Mouse (Mus musculus) CD4-positive helper T cell, adult 2 months (primary cell): Measurements from ENCODE around the gene Clca3a1.

Source experiments
- DNase-seq: peaks from one replicate; pipeline ENCODE4 v3.0.0-alpha.2; 2012; ENCODE audit warnings: low read depth, missing footprints, low spot score

Clca3a1 gene

DNA sequence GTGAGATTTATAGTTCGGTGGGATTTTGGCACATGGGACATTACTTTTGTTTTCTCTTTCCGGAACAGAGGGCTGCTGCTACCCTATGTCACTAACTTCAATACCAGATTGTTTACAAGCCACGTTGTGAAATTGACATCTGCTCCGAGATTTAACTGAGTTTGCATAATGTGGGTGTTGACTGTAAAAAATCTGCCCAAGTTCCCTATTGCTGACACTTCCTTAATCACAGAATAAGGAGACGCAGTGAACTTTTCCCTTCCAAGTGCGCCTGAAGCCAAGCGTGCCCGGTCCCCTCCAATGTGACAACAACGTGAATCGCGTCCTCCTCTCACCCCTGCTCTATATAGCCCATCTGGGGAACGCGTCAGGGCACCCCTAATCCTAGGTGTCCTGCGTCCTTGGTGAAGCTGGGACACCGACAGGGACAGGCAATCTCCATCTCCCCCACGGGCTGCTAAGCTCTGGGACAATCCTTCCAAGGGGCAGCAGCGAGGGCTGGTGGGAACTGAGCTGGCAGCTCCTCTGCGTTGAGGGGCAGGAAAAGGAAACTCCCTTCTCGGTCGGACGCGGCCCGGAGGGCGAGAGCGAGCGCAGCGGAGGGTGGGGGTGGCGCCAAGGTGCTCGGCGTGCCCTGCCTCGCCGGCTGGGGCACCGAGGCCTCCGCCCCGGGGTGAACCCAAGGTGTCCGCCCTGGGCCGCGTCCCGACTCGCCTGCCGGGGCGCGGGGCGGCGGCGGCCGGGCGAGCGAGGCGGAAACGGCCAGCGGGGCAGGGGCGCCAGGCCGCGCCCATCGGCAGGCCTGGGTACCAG is 41.5 kb downstream of the Clca3a1 start:
- peak; percentile 79 for DNase-seq

DNA sequence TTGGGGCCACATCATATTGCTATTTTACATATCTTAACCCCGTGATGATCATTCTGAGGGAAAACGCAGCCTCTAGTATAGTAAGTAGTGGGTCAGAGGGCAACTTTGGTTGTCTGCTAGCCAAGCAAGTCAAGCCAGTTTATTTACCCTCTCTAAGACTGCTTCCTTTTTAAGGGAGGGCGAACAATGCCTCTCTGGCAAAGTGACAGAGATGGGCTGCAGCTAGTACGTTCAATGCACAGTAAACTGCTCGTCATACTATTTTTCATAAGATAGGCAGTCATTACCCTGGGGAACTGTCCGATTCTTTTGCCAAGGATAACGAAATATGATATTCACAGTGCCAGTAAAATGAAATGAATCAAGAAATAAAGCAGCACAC is 42.1 kb downstream of the Clca3a1 start:
- DNase-seq: no peak

DNA sequence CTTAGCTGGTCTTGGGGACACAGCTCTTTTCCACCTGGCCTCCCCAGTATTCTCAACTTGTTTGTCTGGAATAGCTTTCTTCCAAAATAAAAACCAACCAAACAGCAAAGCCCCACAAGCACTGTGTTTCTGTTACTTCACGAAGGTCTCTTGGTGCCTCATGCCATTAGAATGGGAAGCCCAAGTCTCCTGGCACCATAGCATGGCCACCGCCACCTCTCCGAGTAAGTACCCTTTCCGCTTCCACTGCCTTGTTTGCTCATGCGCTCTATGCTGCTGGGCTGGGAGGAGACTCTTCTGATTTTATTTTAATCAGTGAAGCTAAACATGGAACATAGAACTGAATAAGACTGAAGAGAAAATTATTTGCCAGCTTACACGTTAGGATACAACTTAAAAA is 42.9 kb downstream of the Clca3a1 start:
- DNase-seq: no peak

DNA sequence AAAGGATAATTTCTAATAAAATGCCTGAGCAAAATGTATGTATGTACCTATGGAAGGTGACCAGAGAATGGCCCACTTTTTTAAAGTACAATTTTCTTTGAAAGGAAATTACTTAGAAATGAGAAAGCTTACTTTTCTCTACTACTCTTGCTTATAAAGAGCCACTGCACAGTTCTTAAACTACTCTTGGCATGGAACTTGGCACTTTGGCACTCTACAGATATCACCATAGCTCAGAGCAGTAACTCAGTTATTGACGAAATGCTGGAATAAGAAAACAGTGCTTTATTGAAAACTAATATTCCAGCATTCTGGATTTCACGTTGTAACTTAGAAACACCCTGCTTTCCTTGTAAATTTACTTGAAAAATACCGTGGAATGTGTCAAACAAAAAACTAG is 43.7 kb downstream of the Clca3a1 start:
- DNase-seq: no peak

DNA sequence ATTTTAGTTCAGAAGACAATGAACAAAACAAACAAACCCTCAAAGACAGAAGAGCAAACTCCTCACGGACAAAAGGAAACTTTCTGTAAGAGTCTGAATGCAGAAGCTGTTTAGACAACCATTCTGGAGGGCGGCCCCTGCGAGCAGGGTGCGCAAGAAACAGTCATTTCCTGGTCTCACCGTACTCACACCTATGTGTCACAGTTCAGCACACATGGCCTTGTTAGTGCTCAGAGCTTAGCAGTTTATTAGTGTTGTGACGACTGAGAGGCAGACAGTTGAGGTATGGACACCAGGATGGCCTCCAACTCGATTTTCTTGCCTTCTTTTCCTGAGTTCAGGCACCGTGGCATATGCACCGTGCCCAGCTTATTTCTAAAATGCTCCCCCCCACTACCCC is 44.9 kb downstream of the Clca3a1 start:
- DNase-seq: no peak

DNA sequence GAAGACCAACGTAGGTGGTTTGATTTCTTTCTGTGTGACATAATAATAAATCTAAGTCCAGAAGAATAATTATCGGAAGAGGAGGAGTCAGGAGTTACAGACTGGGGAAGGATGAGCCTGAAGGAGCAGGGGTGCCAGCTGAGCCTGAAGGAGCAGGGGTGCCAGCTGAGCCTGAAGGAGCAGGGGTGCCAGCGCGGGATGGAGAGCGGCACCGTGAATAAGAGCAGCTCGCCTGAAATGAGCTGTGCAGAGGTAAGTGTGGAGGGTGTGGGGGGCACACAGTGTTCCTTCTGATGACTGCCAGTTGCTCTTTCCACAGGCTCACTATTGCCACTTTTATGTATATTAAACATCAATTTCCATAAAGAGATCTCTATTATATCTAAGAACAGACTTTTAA is 45.7 kb downstream of the Clca3a1 start:
- no peak for DNase-seq

DNA sequence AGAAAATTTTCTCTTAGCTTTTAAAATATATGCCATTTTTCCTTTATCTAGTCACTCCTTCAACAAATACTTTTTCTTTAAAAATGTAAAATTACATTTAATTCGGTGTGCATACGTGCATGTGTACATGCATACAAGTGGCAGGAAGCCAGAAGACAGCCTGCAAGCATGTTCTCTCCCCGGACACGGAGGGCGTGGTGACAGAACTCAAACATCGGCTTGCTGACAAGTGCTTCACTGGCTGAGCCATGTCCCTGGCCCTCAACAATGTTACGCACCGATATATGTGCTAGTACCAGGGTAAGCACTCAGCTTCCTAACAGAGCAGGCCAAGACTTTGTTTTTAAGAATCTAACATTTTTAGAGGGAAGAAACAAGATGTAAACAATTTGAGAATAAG is 46.2 kb downstream of the Clca3a1 start:
- no peak for DNase-seq

DNA sequence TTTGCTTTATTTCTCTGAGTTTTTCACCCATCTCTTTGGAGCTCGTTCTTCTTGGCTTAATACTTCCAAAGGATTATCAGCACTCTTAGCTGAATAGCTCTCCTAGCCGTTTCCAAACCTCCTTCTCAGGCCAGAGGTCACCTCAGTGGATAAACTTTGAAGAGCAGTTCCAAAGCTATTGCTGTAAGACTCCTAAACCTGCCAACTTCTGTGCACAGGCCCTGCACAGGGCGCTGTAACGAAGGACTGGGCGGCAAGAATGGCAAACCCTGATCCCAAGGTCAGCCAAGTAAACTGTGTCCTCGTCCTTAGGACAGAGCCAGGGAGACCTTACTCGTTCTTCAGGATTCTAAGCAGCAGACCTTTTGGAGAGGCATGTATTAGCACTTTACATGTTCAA is 46.7 kb downstream of the Clca3a1 start:
- no peak for DNase-seq

DNA sequence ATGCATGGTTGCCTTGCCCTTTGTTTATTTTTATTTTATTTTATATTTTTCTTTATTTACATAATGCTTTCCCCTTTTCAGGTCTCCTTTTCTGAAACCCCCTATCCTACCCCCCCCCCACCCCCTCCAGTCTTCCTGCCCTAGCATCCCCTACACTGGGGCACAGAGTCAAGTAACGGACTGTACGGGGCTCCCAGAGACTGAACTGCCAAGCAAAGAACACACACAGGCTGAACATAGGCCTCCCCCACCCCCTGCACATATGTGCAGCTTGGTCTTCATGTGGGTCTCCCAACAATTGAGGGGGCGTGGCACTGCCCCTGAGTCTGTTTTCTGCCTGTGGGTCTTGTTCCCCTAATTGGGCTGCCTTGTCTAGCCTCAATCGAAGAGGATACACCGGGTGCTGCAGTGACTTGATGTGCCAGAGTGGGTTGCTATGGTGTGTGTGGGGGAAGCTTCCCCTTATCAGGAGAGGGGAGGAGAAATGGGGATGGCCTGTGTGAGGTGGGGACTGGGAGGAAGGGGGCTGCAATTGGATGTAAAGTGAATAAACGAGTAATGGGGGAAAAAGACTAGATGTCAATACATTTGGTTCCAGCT is 49.1 kb downstream of the Clca3a1 start:
- DNase-seq: no peak

DNA sequence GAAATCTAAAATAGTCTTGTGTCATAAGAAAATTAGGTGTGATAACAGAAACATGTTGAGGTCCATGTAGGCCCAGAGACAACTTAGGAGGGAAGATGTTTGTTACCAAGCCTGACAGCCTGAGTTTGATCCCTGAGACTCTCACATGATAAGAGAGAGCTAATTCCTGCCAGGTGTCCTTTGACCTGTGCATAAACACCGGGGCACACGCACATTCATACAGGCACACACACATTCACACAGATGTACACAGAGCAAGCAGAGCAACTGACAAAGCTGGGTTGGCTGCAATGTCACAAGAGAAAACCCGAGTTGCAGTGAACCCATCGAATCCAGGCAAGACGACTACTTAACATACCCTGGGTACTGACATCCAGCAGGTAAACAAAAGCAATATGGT is 52.2 kb downstream of the Clca3a1 start:
- DNase-seq: no peak

DNA sequence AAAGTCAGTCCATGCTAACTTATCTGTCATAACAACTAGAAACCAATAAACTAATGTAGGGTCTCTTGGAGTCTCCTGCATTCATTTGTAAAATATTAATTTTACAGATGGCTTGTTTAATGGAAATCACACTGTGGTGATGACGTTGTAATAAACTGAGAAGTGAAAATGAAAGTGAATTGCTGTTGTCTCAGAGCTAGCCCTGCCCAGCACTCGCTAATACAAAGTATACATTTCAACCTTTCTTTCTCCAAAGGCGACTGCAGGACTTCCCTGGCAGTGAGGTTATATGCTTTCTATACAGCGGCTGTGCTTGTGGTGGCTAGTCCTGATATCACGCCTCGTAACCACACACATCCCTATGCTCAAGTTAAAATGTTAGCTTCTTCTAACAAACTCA is 56.8 kb downstream of the Clca3a1 start:
- DNase-seq: peak; percentile 42

DNA sequence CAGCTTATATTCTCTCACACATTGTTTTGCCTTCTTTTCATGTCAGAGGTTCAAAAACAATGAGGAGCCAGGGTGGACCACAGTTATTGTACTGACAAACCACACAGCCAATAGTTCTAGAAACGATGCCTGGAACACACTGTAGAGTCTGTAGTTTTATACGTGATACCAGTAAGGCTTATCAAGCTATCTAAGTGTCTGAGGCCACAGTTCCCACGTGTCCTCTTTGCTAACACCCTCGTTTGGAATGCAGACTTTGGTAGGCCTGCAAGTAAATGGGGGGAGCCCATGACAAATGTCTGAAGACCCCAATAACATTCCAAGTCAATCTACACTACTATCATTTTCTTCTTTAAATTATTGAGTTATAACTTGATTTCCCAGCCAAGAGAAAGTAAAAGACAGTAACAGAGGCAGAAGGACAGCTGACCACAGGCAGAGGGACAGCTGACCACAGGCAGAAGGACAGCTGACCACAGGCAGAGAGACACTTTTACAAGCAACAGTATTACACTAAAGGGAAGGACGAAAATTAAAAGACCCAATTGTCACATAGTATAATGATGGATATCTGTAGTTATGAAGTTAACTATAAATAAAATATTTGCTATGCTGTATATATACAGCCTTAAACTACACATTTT is 61.9 kb downstream of the Clca3a1 start:
- no peak for DNase-seq

DNA sequence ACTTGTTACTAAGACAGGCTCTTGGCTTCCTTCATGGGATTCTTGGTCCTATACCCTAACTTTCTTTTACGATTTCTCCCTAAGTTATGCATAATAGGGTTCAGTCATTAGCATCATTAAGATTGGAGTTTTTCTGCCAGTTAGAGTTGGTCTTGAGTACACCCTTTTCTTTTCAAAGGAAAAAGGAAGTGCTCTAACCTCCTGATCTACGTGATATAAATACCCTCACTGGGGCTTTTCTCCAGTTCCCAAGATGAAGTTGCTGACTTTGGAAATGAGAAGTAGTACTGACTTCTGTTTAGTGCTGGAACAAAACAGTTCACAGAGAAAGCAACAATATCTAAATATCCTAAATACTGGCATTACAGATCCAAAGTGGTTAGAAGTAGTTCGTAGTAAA is 62.8 kb downstream of the Clca3a1 start:
- DNase-seq: no peak

DNA sequence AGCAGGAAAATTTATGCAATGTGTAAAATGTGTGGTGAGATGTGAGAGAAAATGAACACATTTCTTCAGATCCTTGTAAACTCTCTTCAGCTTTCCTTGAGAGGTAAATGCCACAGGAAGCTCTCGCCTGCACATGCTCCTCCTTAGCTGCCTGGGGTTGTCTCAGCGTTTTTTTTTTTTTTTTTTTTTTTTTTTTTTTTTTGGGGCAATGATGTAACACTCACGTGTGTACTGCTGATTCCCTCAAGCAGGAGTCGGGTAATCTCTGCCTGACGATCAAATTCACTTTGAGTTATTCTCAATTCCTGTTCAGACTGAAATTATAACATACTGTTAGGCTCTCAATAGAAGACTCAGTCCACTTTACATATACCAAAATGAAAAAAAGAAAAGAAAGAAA is 63.6 kb downstream of the Clca3a1 start:
- peak; percentile 18 for DNase-seq

DNA sequence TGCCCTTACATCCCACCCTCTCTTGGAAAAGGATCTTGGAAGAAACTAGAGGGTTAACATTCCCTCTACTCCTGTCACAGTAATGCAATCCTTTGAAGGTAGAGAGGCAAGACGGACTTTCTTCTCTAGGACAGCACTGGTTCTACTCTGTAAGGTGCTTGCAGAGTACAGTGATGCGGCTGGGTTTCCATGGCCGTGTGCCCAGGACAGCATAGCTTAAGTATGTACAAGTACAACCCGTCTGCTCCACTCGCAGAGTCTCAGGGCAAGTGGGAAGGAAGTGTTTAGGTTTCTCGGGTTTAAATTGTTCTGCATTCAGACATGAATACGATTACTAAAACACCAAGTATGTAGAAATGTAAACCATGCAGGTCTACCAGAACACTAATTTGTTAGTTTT is 65.8 kb downstream of the Clca3a1 start:
- DNase-seq: no peak

DNA sequence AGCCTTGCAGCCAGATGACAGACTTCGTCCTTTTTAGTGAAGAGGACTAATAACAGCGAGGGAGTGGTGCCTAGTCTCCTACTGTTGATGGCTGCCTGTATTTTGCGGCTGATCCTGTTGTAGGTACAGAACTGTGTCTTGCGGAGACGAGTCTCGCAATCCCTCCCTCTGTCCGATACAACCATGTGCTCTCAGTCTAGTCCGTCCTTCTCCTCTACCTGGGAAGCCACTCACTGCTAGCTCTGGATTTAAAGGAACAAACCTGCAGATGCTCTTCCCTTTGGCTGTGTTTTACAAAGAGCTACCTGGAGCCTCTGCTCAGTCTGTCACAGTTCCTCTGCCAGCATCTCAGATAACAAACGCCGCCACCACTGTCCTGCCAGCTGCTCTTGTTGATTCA is 66.7 kb downstream of the Clca3a1 start:
- DNase-seq: no peak

DNA sequence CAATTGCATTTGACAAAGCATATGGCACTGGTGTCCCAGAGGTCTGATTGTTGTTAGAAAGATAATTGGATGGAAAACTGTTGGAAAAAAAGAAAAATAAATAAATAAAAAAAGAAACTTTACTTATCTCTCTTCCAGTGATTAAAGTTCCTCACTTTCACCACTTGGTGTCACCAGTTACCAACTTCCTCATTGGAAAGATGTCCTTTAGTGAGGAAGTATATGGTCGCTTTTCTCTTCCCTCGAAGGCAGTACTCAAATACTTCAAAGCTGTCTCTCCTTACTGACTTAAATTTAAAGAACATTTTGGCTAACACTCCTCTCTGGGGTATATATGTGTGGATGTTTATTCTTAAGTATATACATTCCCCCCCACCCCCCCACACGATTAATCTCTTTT is 68.7 kb downstream of the Clca3a1 start:
- DNase-seq: peak; percentile 59

DNA sequence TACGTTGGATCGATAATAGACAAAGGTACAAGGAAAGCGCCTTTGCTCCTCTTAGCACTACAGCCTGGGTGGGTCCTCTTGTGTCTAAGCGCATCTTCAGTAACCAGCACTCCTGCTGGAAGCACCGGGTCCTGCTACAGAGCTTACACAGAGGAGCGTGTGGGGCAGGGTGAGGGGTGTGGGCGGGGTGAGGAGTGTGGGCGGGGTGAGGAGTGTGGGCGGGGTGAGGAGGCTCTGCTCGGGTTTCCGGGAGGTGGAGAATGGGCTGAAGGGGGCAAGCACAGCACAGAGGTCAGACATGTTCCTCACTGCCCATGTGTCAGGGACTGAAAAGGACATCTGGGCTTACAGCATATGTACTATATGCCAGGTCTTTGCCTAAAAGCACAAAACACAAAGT is 71.5 kb downstream of the Clca3a1 start:
- peak; percentile 22 for DNase-seq

DNA sequence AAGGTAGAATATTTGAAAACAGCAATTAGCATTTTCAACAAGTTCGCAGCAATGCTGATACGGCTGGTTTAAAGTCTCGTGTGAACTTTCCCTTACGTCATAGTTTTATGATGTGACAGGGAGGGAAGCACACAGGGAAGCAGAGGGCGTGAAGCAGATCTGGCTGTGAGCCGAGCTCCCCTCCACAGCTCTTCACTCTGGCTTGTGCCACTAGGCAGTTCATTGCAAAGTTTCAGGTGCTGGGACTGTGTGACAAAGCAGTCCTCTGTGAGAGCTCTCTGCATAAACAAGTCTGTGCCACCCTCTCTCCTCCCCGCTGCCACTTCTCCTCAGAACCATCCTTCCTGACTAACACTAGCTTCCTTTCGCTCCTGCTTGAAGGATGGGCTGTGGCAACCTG is 72.5 kb downstream of the Clca3a1 start:
- no peak for DNase-seq

DNA sequence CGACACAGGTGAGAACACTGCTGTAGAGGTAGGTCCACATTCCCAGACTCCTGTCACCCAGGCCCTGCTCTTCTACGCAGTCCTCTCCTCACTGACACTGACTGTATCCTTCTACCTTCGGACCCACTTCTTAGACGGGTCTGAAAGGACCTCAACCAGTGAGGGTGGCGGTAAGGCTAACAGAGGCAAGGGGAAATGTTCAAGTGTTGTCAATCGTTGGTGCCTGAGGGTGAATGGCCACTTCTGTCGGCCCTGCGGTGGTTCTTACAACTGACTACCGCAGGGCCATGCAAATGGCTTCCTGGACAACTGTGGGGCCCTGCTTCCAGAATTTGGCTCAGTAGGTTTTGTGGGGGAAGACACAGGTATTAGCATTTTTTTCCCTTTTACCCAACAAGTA is 73.2 kb downstream of the Clca3a1 start:
- no peak for DNase-seq

DNA sequence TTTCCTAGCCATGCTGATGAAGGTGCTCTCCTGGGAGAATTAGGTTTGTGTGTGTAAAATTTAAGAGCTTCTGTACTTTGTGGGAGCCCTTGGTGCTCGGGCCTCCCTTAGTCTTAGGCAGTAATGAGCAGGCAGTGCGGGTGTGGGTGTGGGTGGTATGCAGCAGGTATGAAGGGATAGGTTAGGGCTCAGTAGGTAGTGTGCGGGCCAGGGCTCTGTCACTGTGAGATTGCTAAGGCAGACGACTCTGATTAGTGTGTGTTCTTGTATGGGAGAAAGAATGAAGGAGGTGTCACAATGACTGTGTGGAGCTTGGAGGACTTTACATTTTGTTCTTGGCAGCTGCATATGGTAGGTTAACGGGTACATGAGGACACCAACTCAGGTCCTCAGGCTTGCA is 74.6 kb downstream of the Clca3a1 start:
- DNase-seq: no peak

DNA sequence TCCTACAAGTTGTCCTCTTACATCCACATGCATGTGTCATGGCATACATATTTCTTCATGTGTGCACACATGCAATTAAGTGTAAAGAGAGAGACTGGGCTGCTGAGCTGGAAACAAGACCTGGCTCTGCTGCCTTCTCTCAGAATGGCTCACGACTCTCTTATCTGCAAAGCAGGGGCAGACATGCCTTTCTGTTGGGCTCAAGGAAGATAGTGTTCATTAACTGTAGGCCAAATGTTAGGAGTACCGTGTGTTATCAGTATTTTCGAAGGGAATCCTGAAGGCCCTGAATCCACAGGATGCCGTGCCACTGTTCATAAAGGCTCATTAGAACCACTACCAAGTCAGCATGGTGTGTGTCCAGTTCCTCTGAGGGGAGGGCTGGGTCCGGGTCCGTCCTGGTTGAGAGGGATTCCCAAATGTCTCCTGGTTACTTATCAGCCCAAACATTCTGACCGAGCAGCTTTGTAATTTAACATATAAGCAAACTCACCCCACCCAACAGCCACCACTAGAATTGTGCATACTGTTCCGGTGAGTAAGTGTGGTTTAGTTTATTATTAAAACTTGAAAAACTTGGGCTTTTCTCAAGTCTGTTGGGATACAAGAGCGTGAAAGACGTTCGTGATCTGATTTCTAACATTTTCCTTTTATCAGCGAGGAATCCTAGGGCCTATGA is 77.5 kb downstream of the Clca3a1 start:
- DNase-seq: no peak

DNA sequence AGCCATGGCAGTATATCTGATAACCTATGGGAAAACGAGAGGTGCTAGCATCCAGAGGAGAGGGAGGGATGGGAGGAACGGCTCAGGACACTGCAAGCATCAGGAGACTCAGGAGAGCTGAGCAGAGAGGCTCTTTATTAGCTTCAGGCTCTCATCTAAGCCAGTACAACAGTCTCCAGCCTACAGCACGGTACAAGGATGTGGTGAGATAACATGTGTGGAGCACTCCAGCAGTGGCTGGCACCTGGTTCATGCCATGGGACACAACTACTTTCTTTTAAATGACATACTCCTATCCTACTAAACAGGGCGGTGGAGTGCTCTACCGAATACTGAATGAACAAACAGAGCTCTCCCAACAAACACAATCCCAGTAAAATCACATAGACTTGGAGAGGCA is 79.2 kb downstream of the Clca3a1 start:
- DNase-seq: no peak
